Mouse (Mus musculus): ENCODE data around the gene Acsl1.

DNA sequence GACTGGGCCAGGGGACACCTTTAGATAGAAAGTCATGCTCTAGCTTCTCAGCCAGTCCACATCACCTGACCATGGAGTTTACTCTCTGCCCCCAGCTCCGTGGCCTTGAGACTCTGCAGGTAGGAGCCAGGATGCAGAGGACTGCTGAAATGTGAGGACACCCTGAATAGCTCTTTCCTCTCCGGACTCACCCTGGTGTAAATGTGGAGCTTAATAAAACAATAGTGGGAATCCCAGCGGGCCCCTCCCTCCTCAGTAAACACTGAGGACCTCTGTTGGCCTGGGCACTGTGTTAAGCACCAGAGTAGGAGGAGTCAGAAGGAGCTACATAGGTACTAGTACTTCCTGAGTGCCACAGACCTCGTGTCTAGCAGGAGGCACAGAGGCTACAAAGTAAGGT, 13.2 kb downstream of the Acsl1 start:
- TF ChIP-seq CTCF (IDR thresholded peaks at IDR 0.05; ENCODE audit: borderline replicate concordance, control insufficient read depth, extremely low read depth, insufficient read depth, low read length, poor library complexity) (no peak), POLR2A (IDR thresholded peaks at IDR 0.05; ENCODE audit: control insufficient read depth, extremely low read depth, insufficient read depth, low read length, poor library complexity) (no peak)
